Mouse (Mus musculus) right cerebral cortex, adult 18-20 months (tissue): ENCODE measurements at regions not wholly inside any gene's neighbourhood (a gene's known extent, or its start where the extent isn't known, plus 50 kb on each side); places are given as distances from the start of the nearest gene placed in this dataset.

Experiments used
- DNase-seq: peaks from one replicate; pipeline ENCODE4 v3.0.0; 2022; ENCODE audit warnings: mixed read lengths

GRCm38 (mm10) chr4:45746451-45746850 is 52.4 kb upstream of the Aldh1b1 start:
- no peak for DNase-seq

GRCm38 (mm10) chr4:45745746-45746145 is 53.1 kb upstream of the Aldh1b1 start:
- DNase-seq, result no peak

GRCm38 (mm10) chr4:45744849-45745407 is 53.9 kb upstream of the Aldh1b1 start:
- no peak for DNase-seq

- no peak for DNase-seq
Observed at GRCm38 (mm10) chr4:45740779-45741365, 58.0 kb upstream of the Aldh1b1 start.

- no peak for DNase-seq
Observed at GRCm38 (mm10) chr4:45740319-45740718, 58.5 kb upstream of the Aldh1b1 start.

- no peak for DNase-seq
Observed at GRCm38 (mm10) chr4:45739696-45740095, 59.1 kb upstream of the Aldh1b1 start.

GRCm38 (mm10) chr4:45739168-45739567 is 59.7 kb upstream of the Aldh1b1 start:
- DNase-seq, result no peak

- no peak for DNase-seq
Observed at GRCm38 (mm10) chr4:45738746-45739145, 60.1 kb upstream of the Aldh1b1 start.

GRCm38 (mm10) chr4:45736215-45736815 is 62.5 kb upstream of the Aldh1b1 start:
- DNase-seq, result no peak

- DNase-seq, result no peak
Observed at GRCm38 (mm10) chr4:45734011-45734410, 64.8 kb upstream of the Aldh1b1 start.

GRCm38 (mm10) chr4:45730862-45731831 is 67.7 kb upstream of the Aldh1b1 start:
- DNase-seq, result no peak

GRCm38 (mm10) chr4:45729801-45730200 is 69.0 kb upstream of the Aldh1b1 start:
- no peak for DNase-seq

- no peak for DNase-seq
Observed at GRCm38 (mm10) chr4:45728825-45729224, 70.0 kb upstream of the Aldh1b1 start.

GRCm38 (mm10) chr4:45727915-45728314 is 70.9 kb upstream of the Aldh1b1 start:
- DNase-seq, result no peak

- DNase-seq, result no peak
Observed at GRCm38 (mm10) chr4:45727474-45727873, 71.3 kb upstream of the Aldh1b1 start.

- DNase-seq, result no peak
Observed at GRCm38 (mm10) chr4:45726783-45727182, 72.0 kb upstream of the Aldh1b1 start.

GRCm38 (mm10) chr4:45725055-45725910 is 73.5 kb upstream of the Aldh1b1 start:
- DNase-seq, result no peak

GRCm38 (mm10) chr4:45720352-45720751 is 78.5 kb upstream of the Aldh1b1 start:
- DNase-seq, result no peak

- DNase-seq, result no peak
Observed at GRCm38 (mm10) chr4:45719564-45719963, 79.3 kb upstream of the Aldh1b1 start.

- DNase-seq, result no peak
Observed at GRCm38 (mm10) chr4:45715878-45716277, 82.9 kb upstream of the Aldh1b1 start.

- DNase-seq, result no peak
Observed at GRCm38 (mm10) chr4:45713837-45714508, 84.8 kb upstream of the Aldh1b1 start.
